ENCODE assay signal across 11 mouse cellular contexts in genomic region chr6:86754105-86754863, GRCm38 (mm10). TPM values are rescaled to one million over a fixed set of nuclear protein-coding genes. Genes with fewer than 3 reads are reported as not detected.
A peak's percentile ranks its signal among the peaks of the same experiment; 100 is the strongest.
DNase-seq lines count a peak whose midpoint lies in the region; ATAC-seq and TF ChIP-seq lines count a peak whose summit lies in the region.
"Had no signal": no experiment of that assay in that cellular context is flagged by ENCODE, and none has a peak within 500 bp of the region (broad histone marks: within the 10 kb centered on the region; RNA-seq: fewer than 3 reads in every experiment).

No protein-coding gene starts in this region.

- no peak for ATAC-seq in liver, embryonic 12.5 days
- no peak for ATAC-seq in Patski
- ATAC-seq in megakaryocyte progenitor cell, adult 5-6 weeks (replicated peaks; ENCODE audit: poor library complexity), result peak; percentile 42; the same call in 1 of the 2 replicates
- ATAC-seq in midbrain, embryonic 16.5 days, result no peak

- H3K4me1 ChIP-seq in liver, adult 2 months (ENCODE audit: control insufficient read depth, insufficient read depth, low read length), result no peaks in the 10 kb centered on the region
- peaks cover 12% of the 10 kb centered on the region; the same call in 1 of the 2 replicates for H3K4me1 ChIP-seq in liver, embryonic 12.5 days
- H3K4me1 ChIP-seq in midbrain, embryonic 16.5 days (ENCODE audit: control insufficient read depth, insufficient read depth, low read length), result no peaks in the 10 kb centered on the region

- CTCF ChIA-PET in Patski (lab: Charles Lee), result interaction anchor here (0.7 to 2.2 kb wide), 7 partner anchors 14 to 59 kb away, joined by 3 to 7 read pairs (median 4); no protein-coding TSS in a partner anchor

- H3K9me3 ChIP-seq in liver, embryonic 12.5 days (replicated peaks), result no peaks in the 10 kb centered on the region
- no peaks in the 10 kb centered on the region for H3K9me3 ChIP-seq in midbrain, embryonic 16.5 days (replicated peaks; ENCODE audit: control insufficient read depth, low read length, poor library complexity, severe bottlenecking)

- H3K36me3 ChIP-seq in liver, adult 2 months (ENCODE audit: control insufficient read depth, insufficient read depth, low read length), result peaks cover 12% of the 10 kb centered on the region
- peaks cover 17% of the 10 kb centered on the region for H3K36me3 ChIP-seq in liver, embryonic 12.5 days
- no peaks in the 10 kb centered on the region for H3K36me3 ChIP-seq in midbrain, embryonic 16.5 days (ENCODE audit: control insufficient read depth, insufficient read depth, low read length)

- in situ Hi-C loops in Patski (cut with MboI; ENCODE audit: low pct_unique_long_range_greater_than_20kb), result loop anchor here (5.0 kb wide), 1 partner anchor 38 kb away; the partner anchor contains the start of gene Anxa4

- no peaks in the 10 kb centered on the region for H3K79me2 ChIP-seq in liver, adult 2 months (ENCODE audit: control insufficient read depth, insufficient read depth, low read length)

- no peak overlapping the region for H3K9ac ChIP-seq in liver, adult 2 months (ENCODE audit: low read depth, low read length)
- no peak overlapping the region for H3K9ac ChIP-seq in liver, embryonic 12.5 days
- no peak overlapping the region for H3K9ac ChIP-seq in midbrain, embryonic 16.5 days (ENCODE audit: low read depth, low read length)

- no peak overlapping the region for H3K4me3 ChIP-seq in liver, adult 2 months (ENCODE audit: insufficient read depth, low read depth, low read length)
- no peak overlapping the region for H3K4me3 ChIP-seq in liver, embryonic 12.5 days
- no peak overlapping the region for H3K4me3 ChIP-seq in midbrain, embryonic 16.5 days (ENCODE audit: low read depth, low read length)

- no peak overlapping the region for H3K4me2 ChIP-seq in liver, embryonic 12.5 days
- H3K4me2 ChIP-seq in midbrain, embryonic 16.5 days (ENCODE audit: low read length), result no peak overlapping the region

- POLR2A ChIA-PET in Patski (lab: Charles Lee), result interaction anchor here (0.9 kb wide), 1 partner anchor 14 kb away, joined by 4 read pairs; no protein-coding TSS in a partner anchor

- no peak for DNase-seq in liver, adult 2 months (ENCODE audit: extremely low read depth, low read depth, low spot score)
- DNase-seq in CD8-positive naive resting alpha-beta T cell, adult 2 months (ENCODE audit: low read depth in 2 of 2, low spot score in 2 of 2), result peak; percentile 8 to 35
- DNase-seq in Patski (ENCODE audit: low read depth, low spot score), result no peak
- no peak for DNase-seq in left cerebral cortex, adult 18-20 months (ENCODE audit: low spot score in 2 of 2)
- DNase-seq in natural killer cell, adult 2 months (ENCODE audit: low spot score in 2 of 2), result no peak
- DNase-seq: cerebellum, adult 9-10 months; lung, postnatal 36 days; retina, postnatal 1 day had no signal

- WGBS in liver, adult 2 months, result 95% methylated on average over 10 of the region's 10 CpGs
- 71% methylated on average over 10 of the region's 10 CpGs for WGBS in liver, embryonic 12.5 days (ENCODE audit: insufficient replicate concordance)
- 95% methylated on average over 10 of the region's 10 CpGs for WGBS in midbrain, embryonic 16.5 days

- TF ChIP-seq POLR2A in liver, adult 2 months (IDR thresholded peaks at IDR 0.05; ENCODE audit: extremely low read depth, insufficient read depth, low read length), result no peak

- H3K27ac ChIP-seq in liver, adult 2 months (replicated peaks; ENCODE audit: insufficient read depth, low read depth, low read length), result no peak overlapping the region
- no peak overlapping the region for H3K27ac ChIP-seq in liver, embryonic 12.5 days
- no peak overlapping the region for H3K27ac ChIP-seq in midbrain, embryonic 16.5 days (ENCODE audit: low read length)

- H3K27me3 ChIP-seq in liver, adult 2 months (ENCODE audit: control insufficient read depth, insufficient read depth, low read length), result no peaks in the 10 kb centered on the region
- H3K27me3 ChIP-seq in liver, embryonic 12.5 days (replicated peaks), result no peaks in the 10 kb centered on the region
- no peaks in the 10 kb centered on the region for H3K27me3 ChIP-seq in Patski
- no peaks in the 10 kb centered on the region for H3K27me3 ChIP-seq in midbrain, embryonic 16.5 days (ENCODE audit: control insufficient read depth, insufficient read depth, low read depth, low read length)

- TF ChIP-seq CTCF in liver, adult 2 months (IDR thresholded peaks at IDR 0.05; ENCODE audit: low read depth, low read length), result peak; percentile 42
- peak; percentile 64 for TF ChIP-seq CTCF in Patski (IDR thresholded peaks at IDR 0.05)

RNA-seq across cellular contexts. Expression of gene Gmcl1, which starts 21.1 kb away (rescaled TPM):
- 6.4 and 8.3 TPM in 2 replicates for total RNA-seq in liver, adult 2 months (2014; rRNA removed)
- 3.4 and 4.0 TPM in 2 replicates for polyA plus RNA-seq in liver, adult 2 months (2012; rRNA removed)
- polyA plus RNA-seq in liver, embryonic 12.5 days (2016; fragmentation: Nextera tagmentation; extraction: Ambion mirVana), result 17.5 and 17.8 TPM in 2 replicates
- 59.1 TPM for polyA plus RNA-seq in Patski (2021)
- total RNA-seq in megakaryocyte progenitor cell, adult 5-6 weeks (2015), result 24.5 and 28.2 TPM in 2 replicates
- 26.1 TPM in 2 replicates for total RNA-seq in megakaryocyte progenitor cell, adult 5-6 weeks (2017)
- 10 to 100 TPM; 30.4 to 30.6 TPM for total RNA-seq in left cerebral cortex, adult 18-20 months (2021)
- 27.9 and 31.6 TPM in 2 replicates for polyA plus RNA-seq in midbrain, embryonic 16.5 days (2015; fragmentation: Nextera tagmentation; extraction: Ambion mirVana)

RNA-seq across cellular contexts. Expression of gene Anxa4, which starts 39.1 kb away (rescaled TPM):
- total RNA-seq in liver, adult 2 months (2014; rRNA removed), result 49.1 and 57.6 TPM in 2 replicates
- 31.2 and 31.7 TPM in 2 replicates for polyA plus RNA-seq in liver, adult 2 months (2012; rRNA removed)
- 27.0 and 27.9 TPM in 2 replicates for polyA plus RNA-seq in liver, embryonic 12.5 days (2016; fragmentation: Nextera tagmentation; extraction: Ambion mirVana)
- polyA plus RNA-seq in Patski (2021), result 388 TPM
- total RNA-seq in megakaryocyte progenitor cell, adult 5-6 weeks (2015), result 14.6 and 18.4 TPM in 2 replicates
- 15.3 and 21.2 TPM in 2 replicates for total RNA-seq in megakaryocyte progenitor cell, adult 5-6 weeks (2017)
- 10 to 100 TPM in 1 of 2 experiments, 1 to 10 TPM in 1; 9.6 to 10.2 TPM for total RNA-seq in left cerebral cortex, adult 18-20 months (2021)
- polyA plus RNA-seq in midbrain, embryonic 16.5 days (2015; fragmentation: Nextera tagmentation; extraction: Ambion mirVana), result 4.6 TPM in 2 replicates

Comparison
In these comparisons a context has a peak if more than half of its experiments do, and no peak if none do; other contexts are left out.
1. DNase-seq: peak in CD8-positive naive resting alpha-beta T cell, adult 2 months (2 of 2); none in liver, adult 2 months (single experiment), Patski (single experiment), left cerebral cortex, adult 18-20 months (0 of 2) and natural killer cell, adult 2 months (0 of 2).
2. RNA of gene Anxa4, which starts 39.1 kb away (polyA plus RNA-seq): 388 TPM in Patski (single experiment); 31.2 to 31.7 TPM in liver, adult 2 months, 27.0 to 27.9 TPM in liver, embryonic 12.5 days and 4.6 TPM in midbrain, embryonic 16.5 days; every median in the first group is over 10 times any median in the second.